Mouse (Mus musculus) lung, postnatal 0 days (tissue): ENCODE measurements around the gene Mrpl54.

Experiments used
- CTCF ChIP-seq: IDR thresholded peaks from 2 replicates; pipeline ENCODE4 v1.5.1; 2016; ENCODE audit warnings: antibody characterized with exemption, mild to moderate bottlenecking
- EP300 ChIP-seq: IDR thresholded peaks from 2 replicates; pipeline ENCODE4 v1.6.1; 2016; ENCODE audit warnings: antibody characterized with exemption, mild to moderate bottlenecking, control low read depth

DNA sequence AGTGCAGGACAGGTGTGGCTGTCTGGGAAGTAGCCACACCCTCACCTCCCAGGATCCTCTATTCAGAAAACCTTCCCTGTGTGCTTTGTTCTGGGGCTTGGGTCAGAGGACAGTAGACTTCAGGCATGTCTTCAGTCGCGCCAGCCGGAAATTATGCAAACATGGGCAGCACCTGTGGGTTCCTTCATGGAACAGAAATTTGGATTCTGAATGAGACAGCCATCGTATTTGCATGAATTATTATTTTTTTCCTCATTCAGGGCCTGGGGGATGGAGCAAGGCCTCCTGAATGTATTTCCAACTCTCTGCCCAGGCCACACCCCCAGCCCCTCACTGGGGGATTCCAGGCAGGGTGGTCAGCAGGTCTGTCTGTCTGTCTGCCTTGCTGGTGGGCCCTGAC is 5.7 kb downstream of the Mrpl54 start:
- TF ChIP-seq CTCF (no peak), EP300 (no peak)
